11 mouse cellular contexts compared by ENCODE assay signal in genomic region chr5:119674606-119675330, GRCm38 (mm10). TPM values are rescaled to one million over a fixed set of nuclear protein-coding genes. Genes with fewer than 3 reads are reported as not detected.
A peak's percentile ranks its signal among the peaks of the same experiment; 100 is the strongest.
DNase-seq lines count a peak whose midpoint lies in the region; ATAC-seq and TF ChIP-seq lines count a peak whose summit lies in the region.
"Had no signal": no experiment of that assay in that cellular context is flagged by ENCODE, and none has a peak within 500 bp of the region (broad histone marks: within the 10 kb centered on the region; RNA-seq: fewer than 3 reads in every experiment).

No protein-coding gene starts in this region.

- peaks cover 4% of the 10 kb centered on the region; the same call in 1 of the 2 replicates for H3K4me1 ChIP-seq in kidney, embryonic 16.5 days (ENCODE audit: insufficient read depth, low read length)
- peaks cover 20% of the 10 kb centered on the region for H3K4me1 ChIP-seq in embryonic facial prominence, embryonic 15.5 days
- no peaks in the 10 kb centered on the region; the same call in 1 of the 2 replicates for H3K4me1 ChIP-seq in liver, postnatal 0 days (ENCODE audit: insufficient read depth)

- DNase-seq in adrenal gland, adult (ENCODE audit: inconsistent age in 2 of 2, low spot score in 1 of 2) = peak; percentile 24 to 77
- no peak for DNase-seq in adrenal gland, adult 2 months
- DNase-seq in kidney, postnatal 36 days = no peak
- DNase-seq in liver, postnatal 0 days = no peak
- DNase-seq in natural killer cell, adult 2 months (ENCODE audit: low spot score in 2 of 2) = no peak
- DNase-seq in layer of hippocampus, postnatal 25 days (ENCODE audit: extremely low spot score in 1 of 2, low spot score in 1 of 2) = no peak
- DNase-seq: forebrain, postnatal 0 days; right cerebral cortex, postnatal 25 days had no signal

- H3K36me3 ChIP-seq in kidney, embryonic 16.5 days (ENCODE audit: insufficient read depth, low read length) = peaks cover 15% of the 10 kb centered on the region; the same call in 1 of the 2 replicates
- H3K36me3 ChIP-seq in embryonic facial prominence, embryonic 15.5 days = peaks cover 9% of the 10 kb centered on the region; the same call in 1 of the 2 replicates
- H3K36me3 ChIP-seq in liver, postnatal 0 days (replicated peaks; ENCODE audit: insufficient read depth, low read length) = no peaks in the 10 kb centered on the region
- H3K36me3 ChIP-seq: midbrain, embryonic 12.5 days had no signal

- ATAC-seq in kidney, embryonic 16.5 days (ENCODE audit: low FRiP score, low TSS enrichment) = no peak
- ATAC-seq in embryonic facial prominence, embryonic 15.5 days (ENCODE audit: insufficient number of reproducible peaks, low FRiP score, low TSS enrichment, low read depth) = no peak
- no peak for ATAC-seq in liver, postnatal 0 days
- ATAC-seq: forebrain, postnatal 0 days had no signal

- no peak for TF ChIP-seq EP300 in liver, postnatal 0 days (IDR thresholded peaks at IDR 0.05; ENCODE audit: low read depth)

- no peak for TF ChIP-seq CTCF in liver, postnatal 0 days (IDR thresholded peaks at IDR 0.05; ENCODE audit: low read depth)

- no peaks in the 10 kb centered on the region for H3K9me3 ChIP-seq in kidney, embryonic 16.5 days (ENCODE audit: low read length)
- no peaks in the 10 kb centered on the region for H3K9me3 ChIP-seq in embryonic facial prominence, embryonic 15.5 days (replicated peaks)
- no peaks in the 10 kb centered on the region for H3K9me3 ChIP-seq in liver, postnatal 0 days (ENCODE audit: low read length)
- H3K9me3 ChIP-seq: midbrain, embryonic 12.5 days had no signal

- peak overlapping the region; percentile 77 for H3K9ac ChIP-seq in kidney, embryonic 16.5 days (replicated peaks; ENCODE audit: low read length)
- peak overlapping the region; percentile 35 for H3K9ac ChIP-seq in embryonic facial prominence, embryonic 15.5 days
- H3K9ac ChIP-seq in liver, postnatal 0 days (replicated peaks) = peak overlapping the region; percentile 30; the same call in 1 of the 2 replicates
- H3K9ac ChIP-seq: forebrain, postnatal 0 days; midbrain, embryonic 12.5 days had no signal

- peak overlapping the region; percentile 81 for H3K27ac ChIP-seq in kidney, embryonic 16.5 days (ENCODE audit: low read length)
- peak overlapping the region; percentile 66 for H3K27ac ChIP-seq in embryonic facial prominence, embryonic 15.5 days (replicated peaks)
- H3K27ac ChIP-seq in liver, postnatal 0 days (ENCODE audit: low read depth) = no peak overlapping the region
- H3K27ac ChIP-seq: midbrain, embryonic 12.5 days had no signal

- H3K4me3 ChIP-seq in kidney, embryonic 16.5 days (ENCODE audit: low read length) = peak overlapping the region; percentile 67
- peak overlapping the region; percentile 64 for H3K4me3 ChIP-seq in embryonic facial prominence, embryonic 15.5 days (replicated peaks)
- peak overlapping the region; percentile 36 for H3K4me3 ChIP-seq in liver, postnatal 0 days (ENCODE audit: low read depth, low read length)
- H3K4me3 ChIP-seq: midbrain, embryonic 12.5 days had no signal

- peak overlapping the region; percentile 68 for H3K4me2 ChIP-seq in kidney, embryonic 16.5 days (replicated peaks; ENCODE audit: low read depth, low read length)
- H3K4me2 ChIP-seq in embryonic facial prominence, embryonic 15.5 days (replicated peaks) = peak overlapping the region; percentile 78
- H3K4me2 ChIP-seq in liver, postnatal 0 days (ENCODE audit: low read depth, low read length) = peak overlapping the region; percentile 71
- H3K4me2 ChIP-seq: midbrain, embryonic 12.5 days had no signal

- WGBS in kidney, embryonic 16.5 days = 29% methylated on average over 12 of the region's 12 CpGs
- WGBS in embryonic facial prominence, embryonic 15.5 days = 26% methylated on average over 12 of the region's 12 CpGs
- 27% methylated on average over 12 of the region's 12 CpGs for WGBS in liver, postnatal 0 days (ENCODE audit: insufficient replicate concordance)

- peaks cover 57% of the 10 kb centered on the region for H3K27me3 ChIP-seq in kidney, embryonic 16.5 days (ENCODE audit: insufficient read depth, low read length)
- H3K27me3 ChIP-seq in embryonic facial prominence, embryonic 15.5 days = peaks cover 15% of the 10 kb centered on the region
- peaks cover 52% of the 10 kb centered on the region for H3K27me3 ChIP-seq in liver, postnatal 0 days (ENCODE audit: insufficient read depth, low read length)

RNA-seq across cellular contexts. Expression of gene Tbx3, which starts 4.3 kb away (rescaled TPM):
- 100 to 1,000 TPM; 285 to 315 TPM for total RNA-seq in adrenal gland, adult 2 months (2021)
- polyA plus RNA-seq in adrenal gland, adult 2 months (2012; rRNA removed) = 854 and 965 TPM in 2 replicates
- polyA plus RNA-seq in kidney, embryonic 16.5 days (2015; fragmentation: Nextera tagmentation; extraction: Ambion mirVana) = 52.6 and 60.5 TPM in 2 replicates
- 38.8 and 42.1 TPM in 2 replicates for polyA plus RNA-seq in embryonic facial prominence, embryonic 15.5 days (2015; fragmentation: Nextera tagmentation; extraction: Ambion mirVana)
- 2.8 and 4.2 TPM in 2 replicates for polyA plus RNA-seq in liver, postnatal 0 days (2015; fragmentation: Nextera tagmentation; extraction: Ambion mirVana)
- 1 to 10 TPM; 2.9 to 3.1 TPM for total RNA-seq in layer of hippocampus, postnatal 25 days (2021)

Comparison
In these comparisons a context has a peak if more than half of its experiments do, and no peak if none do; other contexts are left out.
1. DNase-seq: peak in adrenal gland, adult (2 of 2); none in adrenal gland, adult 2 months (single experiment), kidney, postnatal 36 days (0 of 2), liver, postnatal 0 days (single experiment), natural killer cell, adult 2 months (0 of 2) and layer of hippocampus, postnatal 25 days (0 of 2).
2. RNA of gene Tbx3, which starts 4.3 kb away (polyA plus RNA-seq): 854 to 965 TPM in adrenal gland, adult 2 months; 52.6 to 60.5 TPM in kidney, embryonic 16.5 days, 38.8 to 42.1 TPM in embryonic facial prominence, embryonic 15.5 days and 2.8 to 4.2 TPM in liver, postnatal 0 days; every median in the first group is over 10 times any median in the second.
3. Peak in every context shown above with its lines, with median percentiles within 50 percentile points of each other: H3K4me2 ChIP-seq, H3K4me3 ChIP-seq and H3K9ac ChIP-seq.